22 mouse cellular contexts compared by ENCODE assay signal in genomic region chr4:63444362-63445066, GRCm38 (mm10). TPM values are rescaled to one million over a fixed set of nuclear protein-coding genes. Genes with fewer than 3 reads are reported as not detected.
DNase-seq lines count a peak whose midpoint lies in the region; ATAC-seq and TF ChIP-seq lines count a peak whose summit lies in the region.
"Had no signal": no experiment of that assay in that cellular context is flagged by ENCODE, and none has a peak within 500 bp of the region (broad histone marks: within the 10 kb centered on the region; RNA-seq: fewer than 3 reads in every experiment).

No protein-coding gene starts in this region.

- in situ Hi-C loops in Patski (cut with MboI; ENCODE audit: low pct_unique_long_range_greater_than_20kb): no loop called here

- H3K36me3 ChIP-seq in forebrain, embryonic 15.5 days: no peaks in the 10 kb centered on the region
- peaks cover 32% of the 10 kb centered on the region for H3K36me3 ChIP-seq in forebrain, embryonic 10.5 days (replicated peaks)
- H3K36me3 ChIP-seq in kidney, postnatal 0 days (ENCODE audit: insufficient read depth, low read length): no peaks in the 10 kb centered on the region
- no peaks in the 10 kb centered on the region for H3K36me3 ChIP-seq in forebrain, postnatal 0 days (ENCODE audit: insufficient read depth)
- H3K36me3 ChIP-seq: embryonic facial prominence, embryonic 15.5 days; hindbrain, embryonic 15.5 days; liver, embryonic 12.5 days had no signal

- 63% methylated on average over 10 of the region's 10 CpGs for WGBS in forebrain, embryonic 15.5 days
- 91% methylated on average over 10 of the region's 10 CpGs for WGBS in forebrain, embryonic 10.5 days
- 41% methylated on average over 10 of the region's 10 CpGs for WGBS in kidney, postnatal 0 days
- 55% methylated on average over 10 of the region's 10 CpGs for WGBS in forebrain, postnatal 0 days

- ATAC-seq in forebrain, embryonic 15.5 days (replicated peaks): peak; percentile 60; the same call in 1 of the 2 replicates
- peak; percentile 78 for ATAC-seq in kidney, postnatal 0 days (replicated peaks; ENCODE audit: low FRiP score, low read depth)
- no peak for ATAC-seq in Patski
- peak; percentile 38; the same call in 1 of the 2 replicates for ATAC-seq in forebrain, postnatal 0 days
- ATAC-seq: intestine, postnatal 0 days; liver, embryonic 12.5 days had no signal

- no peak for DNase-seq in forebrain, embryonic 10.5 days (ENCODE audit: extremely low spot score, low spot score)
- peak; percentile 74 for DNase-seq in kidney, postnatal 0 days (ENCODE audit: low spot score)
- DNase-seq in kidney, adult 9 months: no peak
- peak; percentile 58 for DNase-seq in Patski (ENCODE audit: low read depth, low spot score)
- no peak for DNase-seq in forebrain, postnatal 0 days
- no peak for DNase-seq in left cerebral cortex, adult 9 months (ENCODE audit: low spot score in 2 of 2)
- no peak for DNase-seq in ovary, postnatal 14 days (ENCODE audit: low spot score)
- DNase-seq: adrenal gland, adult 8-10 months; B cell, adult 2 months; cerebellum, adult 11 months; cerebellum, postnatal 14 days; heart, postnatal 10 days; lung, adult 2 months; thymus, postnatal 25 days had no signal

- H3K9ac ChIP-seq in forebrain, embryonic 15.5 days (replicated peaks): no peak overlapping the region
- no peak overlapping the region for H3K9ac ChIP-seq in kidney, postnatal 0 days (ENCODE audit: low read depth, low read length)
- H3K9ac ChIP-seq in forebrain, postnatal 0 days: no peak overlapping the region
- H3K9ac ChIP-seq: embryonic facial prominence, embryonic 15.5 days; hindbrain, embryonic 15.5 days; limb, embryonic 12.5 days; liver, embryonic 12.5 days had no signal

- CTCF ChIA-PET in Patski (lab: Charles Lee): no interaction called here

- POLR2A ChIA-PET in Patski (lab: Charles Lee): no interaction called here

- H3K27me3 ChIP-seq in forebrain, embryonic 15.5 days: no peaks in the 10 kb centered on the region
- H3K27me3 ChIP-seq in forebrain, embryonic 10.5 days (ENCODE audit: poor library complexity, severe bottlenecking): no peaks in the 10 kb centered on the region
- H3K27me3 ChIP-seq in kidney, postnatal 0 days (ENCODE audit: insufficient read depth, low read length): no peaks in the 10 kb centered on the region
- H3K27me3 ChIP-seq in Patski: no peaks in the 10 kb centered on the region
- no peaks in the 10 kb centered on the region for H3K27me3 ChIP-seq in forebrain, postnatal 0 days (ENCODE audit: insufficient read depth, low read length)
- H3K27me3 ChIP-seq: embryonic facial prominence, embryonic 15.5 days; hindbrain, embryonic 15.5 days; limb, embryonic 12.5 days; liver, embryonic 12.5 days had no signal

- H3K9me3 ChIP-seq in forebrain, embryonic 15.5 days: no peaks in the 10 kb centered on the region
- peaks cover 15% of the 10 kb centered on the region; the same call in 1 of the 2 replicates for H3K9me3 ChIP-seq in forebrain, embryonic 10.5 days
- no peaks in the 10 kb centered on the region for H3K9me3 ChIP-seq in kidney, postnatal 0 days (replicated peaks; ENCODE audit: low read length)
- H3K9me3 ChIP-seq in forebrain, postnatal 0 days (ENCODE audit: low read length): 0 out of 2 replicates have a peak, but pooled peaks cover 5% of the 10 kb centered on the region
- H3K9me3 ChIP-seq: embryonic facial prominence, embryonic 15.5 days; hindbrain, embryonic 15.5 days; liver, embryonic 12.5 days had no signal

- 0 out of 2 replicates have a peak overlapping the region, but pooled peaks have one; percentile 28 for H3K27ac ChIP-seq in forebrain, embryonic 15.5 days (replicated peaks)
- no peak overlapping the region for H3K27ac ChIP-seq in forebrain, embryonic 10.5 days
- H3K27ac ChIP-seq in kidney, postnatal 0 days: no peak overlapping the region
- H3K27ac ChIP-seq in forebrain, postnatal 0 days (ENCODE audit: low read depth, low read length): no peak overlapping the region
- H3K27ac ChIP-seq: embryonic facial prominence, embryonic 15.5 days; hindbrain, embryonic 15.5 days; limb, embryonic 12.5 days; liver, embryonic 12.5 days had no signal

- no peak overlapping the region for H3K4me3 ChIP-seq in forebrain, embryonic 15.5 days
- H3K4me3 ChIP-seq in forebrain, embryonic 10.5 days: no peak overlapping the region
- no peak overlapping the region for H3K4me3 ChIP-seq in kidney, postnatal 0 days (replicated peaks; ENCODE audit: low read depth, low read length)
- no peak overlapping the region for H3K4me3 ChIP-seq in forebrain, postnatal 0 days (ENCODE audit: low read depth, low read length)
- H3K4me3 ChIP-seq: embryonic facial prominence, embryonic 15.5 days; hindbrain, embryonic 15.5 days; limb, embryonic 12.5 days; liver, embryonic 12.5 days; megakaryocyte, embryonic 14.5 days had no signal

- no peak overlapping the region for H3K4me2 ChIP-seq in forebrain, embryonic 15.5 days (replicated peaks)
- H3K4me2 ChIP-seq in kidney, postnatal 0 days (ENCODE audit: low read length): no peak overlapping the region
- no peak overlapping the region for H3K4me2 ChIP-seq in forebrain, postnatal 0 days (ENCODE audit: low read depth)
- H3K4me2 ChIP-seq: embryonic facial prominence, embryonic 15.5 days; heart, embryonic 11.5 days; hindbrain, embryonic 15.5 days; limb, embryonic 12.5 days; liver, embryonic 12.5 days had no signal

- no peak for TF ChIP-seq CTCF in kidney, postnatal 0 days (IDR thresholded peaks at IDR 0.05; ENCODE audit: low read depth)
- no peak for TF ChIP-seq CTCF in Patski (IDR thresholded peaks at IDR 0.05)
- no peak for TF ChIP-seq CTCF in forebrain, postnatal 0 days (IDR thresholded peaks at IDR 0.05; ENCODE audit: low read depth)

- no peaks in the 10 kb centered on the region for H3K4me1 ChIP-seq in forebrain, embryonic 15.5 days
- H3K4me1 ChIP-seq in forebrain, embryonic 10.5 days: no peaks in the 10 kb centered on the region
- H3K4me1 ChIP-seq in kidney, postnatal 0 days (replicated peaks; ENCODE audit: insufficient read depth, low read length): no peaks in the 10 kb centered on the region
- no peaks in the 10 kb centered on the region for H3K4me1 ChIP-seq in forebrain, postnatal 0 days (ENCODE audit: insufficient read depth)
- H3K4me1 ChIP-seq: embryonic facial prominence, embryonic 15.5 days; hindbrain, embryonic 15.5 days; liver, embryonic 12.5 days; megakaryocyte, embryonic 14.5 days had no signal

RNA-seq across cellular contexts. Expression of gene Akna, which starts 41.4 kb away (rescaled TPM):
- polyA plus RNA-seq in forebrain, embryonic 15.5 days (2015; fragmentation: Nextera tagmentation; extraction: Ambion mirVana): 12.4 and 16.0 TPM in 2 replicates
- 10.2 and 13.1 TPM in 2 replicates for polyA plus RNA-seq in forebrain, embryonic 10.5 days (2016; fragmentation: Nextera tagmentation; extraction: Ambion mirVana)
- polyA plus RNA-seq in kidney, postnatal 0 days (2015; fragmentation: Nextera tagmentation; extraction: Ambion mirVana): 2.9 and 3.3 TPM in 2 replicates
- polyA plus RNA-seq in Patski (2021): 4.7 TPM
- total RNA-seq in forebrain, postnatal 0 days (2014; rRNA removed): 3.5 and 6.1 TPM in 2 replicates
- polyA plus RNA-seq in forebrain, postnatal 0 days (2015; fragmentation: Nextera tagmentation; extraction: Ambion mirVana): 1.2 and 3.8 TPM in 2 replicates

RNA-seq across cellular contexts. Expression of gene Whrn, which starts 51.3 kb away (rescaled TPM):
- 6.4 and 7.7 TPM in 2 replicates for polyA plus RNA-seq in forebrain, embryonic 15.5 days (2015; fragmentation: Nextera tagmentation; extraction: Ambion mirVana)
- polyA plus RNA-seq in forebrain, embryonic 10.5 days (2016; fragmentation: Nextera tagmentation; extraction: Ambion mirVana): 4.6 and 5.1 TPM in 2 replicates
- polyA plus RNA-seq in kidney, postnatal 0 days (2015; fragmentation: Nextera tagmentation; extraction: Ambion mirVana): 3.4 TPM in 2 replicates
- polyA plus RNA-seq in Patski (2021): 31.0 TPM
- 9.8 and 13.0 TPM in 2 replicates for total RNA-seq in forebrain, postnatal 0 days (2014; rRNA removed)
- 2.6 and 3.8 TPM in 2 replicates for polyA plus RNA-seq in forebrain, postnatal 0 days (2015; fragmentation: Nextera tagmentation; extraction: Ambion mirVana)

Comparison
In these comparisons a context has a peak if more than half of its experiments do, and no peak if none do; other contexts are left out.
1. DNase-seq: peak in kidney, postnatal 0 days (single experiment) and Patski (single experiment); none in forebrain, embryonic 10.5 days (single experiment), kidney, adult 9 months (single experiment), forebrain, postnatal 0 days (single experiment), left cerebral cortex, adult 9 months (0 of 2) and ovary, postnatal 14 days (single experiment).